ENCODE assay signal across 9 mouse cellular contexts in genomic region chr11:69196766-69197165, GRCm38 (mm10). TPM values are rescaled to one million over a fixed set of nuclear protein-coding genes. Genes with fewer than 3 reads are reported as not detected.
DNase-seq lines count a peak whose midpoint lies in the region; ATAC-seq and TF ChIP-seq lines count a peak whose summit lies in the region.
"Had no signal": no experiment of that assay in that cellular context is flagged by ENCODE, and none has a peak within 500 bp of the region (broad histone marks: within the 10 kb centered on the region; RNA-seq: fewer than 3 reads in every experiment).

No protein-coding gene starts in this region.

- H3K4me1 ChIP-seq in kidney, embryonic 14.5 days (ENCODE audit: control insufficient read depth, insufficient read depth, low read length), result no peaks in the 10 kb centered on the region
- no peaks in the 10 kb centered on the region for H3K4me1 ChIP-seq in kidney, adult 2 months (ENCODE audit: control insufficient read depth, insufficient read depth, low read length)
- H3K4me1 ChIP-seq in heart, embryonic 14.5 days (ENCODE audit: control insufficient read depth in 2 of 2, insufficient read depth in 2 of 2, low read length in 2 of 2), result peaks cover 6 to 14% of the 10 kb centered on the region in 2 experiments; a peak in 3 of 4 replicates
- peaks cover 11% of the 10 kb centered on the region; the same call in 1 of the 2 replicates for H3K4me1 ChIP-seq in limb, embryonic 15.5 days

- WGBS in kidney, embryonic 14.5 days, result 5% methylated on average over 5 of the region's 5 CpGs
- 11% methylated on average over 5 of the region's 5 CpGs for WGBS in kidney, adult 2 months
- 7% methylated on average over 5 of the region's 5 CpGs for WGBS in heart, embryonic 14.5 days
- WGBS in limb, embryonic 15.5 days, result 10% methylated on average over 5 of the region's 5 CpGs

- ATAC-seq in kidney, embryonic 14.5 days (ENCODE audit: low FRiP score, low TSS enrichment), result no peak
- no peak for ATAC-seq in heart, embryonic 14.5 days (ENCODE audit: insufficient number of reproducible peaks, insufficient read depth, low FRiP score, low read depth)
- no peak for ATAC-seq in limb, embryonic 15.5 days (ENCODE audit: insufficient number of reproducible peaks, low FRiP score, low TSS enrichment, low read depth)

- H3K27me3 ChIP-seq in kidney, embryonic 14.5 days (ENCODE audit: control insufficient read depth, insufficient read depth, low read length), result peaks cover 29% of the 10 kb centered on the region
- no peaks in the 10 kb centered on the region for H3K27me3 ChIP-seq in kidney, adult 2 months (replicated peaks; ENCODE audit: control insufficient read depth, insufficient read depth, low read length)
- peaks cover 23% of the 10 kb centered on the region for H3K27me3 ChIP-seq in heart, embryonic 14.5 days (ENCODE audit: control insufficient read depth, insufficient read depth, low read length)
- H3K27me3 ChIP-seq in limb, embryonic 15.5 days, result peaks cover 32% of the 10 kb centered on the region

- H3K36me3 ChIP-seq in kidney, embryonic 14.5 days (ENCODE audit: control insufficient read depth, insufficient read depth, low read length), result no peaks in the 10 kb centered on the region
- no peaks in the 10 kb centered on the region for H3K36me3 ChIP-seq in kidney, adult 2 months (ENCODE audit: control insufficient read depth, insufficient read depth, low read length)
- H3K36me3 ChIP-seq in heart, embryonic 14.5 days (ENCODE audit: control insufficient read depth, insufficient read depth, low read length), result no peaks in the 10 kb centered on the region
- no peaks in the 10 kb centered on the region for H3K36me3 ChIP-seq in limb, embryonic 15.5 days

- DNase-seq in kidney, adult 2 months, result no peak
- DNase-seq in brain, adult 2 months (ENCODE audit: low read depth, low spot score), result peak; percentile 73
- DNase-seq in ovary, postnatal 36 days (ENCODE audit: low spot score), result no peak
- DNase-seq in gastrocnemius, postnatal 4 days (ENCODE audit: low spot score in 2 of 2), result no peak
- DNase-seq in adrenal gland, adult 8-10 months, result no peak

- no peaks in the 10 kb centered on the region for H3K9me3 ChIP-seq in kidney, embryonic 14.5 days (ENCODE audit: control insufficient read depth, low read length)
- H3K9me3 ChIP-seq in heart, embryonic 14.5 days (ENCODE audit: control insufficient read depth, low read length), result no peaks in the 10 kb centered on the region
- H3K9me3 ChIP-seq in limb, embryonic 15.5 days, result no peaks in the 10 kb centered on the region

- no peak; the same call in 1 of the 2 replicates for TF ChIP-seq CTCF in kidney, adult 2 months (conservative IDR thresholded peaks at IDR 0.05; ENCODE audit: insufficient read depth, insufficient read length, low read depth, low read length)

- no peak for TF ChIP-seq POLR2A in kidney, adult 2 months (IDR thresholded peaks at IDR 0.05; ENCODE audit: low read depth, low read length)

- H3K27ac ChIP-seq in kidney, embryonic 14.5 days (ENCODE audit: low read depth, low read length), result no peak overlapping the region
- no peak overlapping the region for H3K27ac ChIP-seq in kidney, adult 2 months (ENCODE audit: insufficient read depth, low read depth, low read length)
- H3K27ac ChIP-seq in heart, embryonic 14.5 days (replicated peaks in 1 of 2; ENCODE audit: control insufficient read depth in 1 of 2, insufficient read depth in 1 of 2, low read depth in 2 of 2, low read length in 2 of 2), result no peak overlapping the region
- no peak overlapping the region for H3K27ac ChIP-seq in limb, embryonic 15.5 days

- H3K4me2 ChIP-seq in kidney, embryonic 14.5 days (replicated peaks; ENCODE audit: low read depth, low read length), result peak overlapping the region; percentile 33
- peak overlapping the region; percentile 63 for H3K4me2 ChIP-seq in heart, embryonic 14.5 days (ENCODE audit: low read length)
- H3K4me2 ChIP-seq in limb, embryonic 15.5 days, result peak overlapping the region; percentile 41

- no peak overlapping the region; the same call in 1 of the 2 replicates for H3K4me3 ChIP-seq in kidney, embryonic 14.5 days (ENCODE audit: low read length)
- no peak overlapping the region for H3K4me3 ChIP-seq in kidney, adult 2 months (ENCODE audit: insufficient read depth, low read depth, low read length)
- H3K4me3 ChIP-seq in heart, embryonic 14.5 days (ENCODE audit: control insufficient read depth in 1 of 2, insufficient read depth in 1 of 2, low read depth in 1 of 2, low read length in 2 of 2), result peak overlapping the region in 1 of 2 experiments; percentile 25; a peak in 2 of 4 replicates
- H3K4me3 ChIP-seq in limb, embryonic 15.5 days, result no peak overlapping the region

- no peak overlapping the region for H3K9ac ChIP-seq in kidney, embryonic 14.5 days (ENCODE audit: low read depth, low read length)
- peak overlapping the region; percentile 55; the same call in 1 of the 2 replicates for H3K9ac ChIP-seq in heart, embryonic 14.5 days (ENCODE audit: low read length)
- H3K9ac ChIP-seq in limb, embryonic 15.5 days, result no peak overlapping the region

RNA-seq across cellular contexts. Expression of gene Alox8, which starts 0.9 kb away (rescaled TPM):
- 0.24 and 0.36 TPM in 2 replicates for polyA plus RNA-seq in kidney, embryonic 14.5 days (2014; fragmentation: Nextera tagmentation; extraction: Ambion mirVana)
- 0.05 and 0.08 TPM in 2 replicates for polyA plus RNA-seq in kidney, adult 2 months (2012; rRNA removed)
- polyA plus RNA-seq in heart, embryonic 14.5 days (2014; fragmentation: Nextera tagmentation; extraction: Ambion mirVana), result 1.3 and 2.7 TPM in 2 replicates
- 0.12 and 0.20 TPM in 2 replicates for polyA plus RNA-seq in limb, embryonic 15.5 days (2015; fragmentation: Nextera tagmentation; extraction: Ambion mirVana)
- not detected for total RNA-seq in gastrocnemius, postnatal 4 days (2021)
- total RNA-seq in adrenal gland, adult 8-10 months (2022), result not detected
- polyA plus RNA-seq: large intestine, adult 2 months had no signal

RNA-seq across cellular contexts. Expression of gene Alox12b, which starts 40.0 kb away (rescaled TPM):
- polyA plus RNA-seq in kidney, embryonic 14.5 days (2014; fragmentation: Nextera tagmentation; extraction: Ambion mirVana), result 0.23 and 0.28 TPM in 2 replicates
- polyA plus RNA-seq in kidney, adult 2 months (2012; rRNA removed), result 0.27 TPM in 2 replicates
- polyA plus RNA-seq in heart, embryonic 14.5 days (2014; fragmentation: Nextera tagmentation; extraction: Ambion mirVana), result not detected in 2 replicates
- polyA plus RNA-seq in limb, embryonic 15.5 days (2015; fragmentation: Nextera tagmentation; extraction: Ambion mirVana), result 53.5 and 60.5 TPM in 2 replicates
- not detected for total RNA-seq in gastrocnemius, postnatal 4 days (2021)
- total RNA-seq in adrenal gland, adult 8-10 months (2022), result not detected

RNA-seq across cellular contexts. Expression of gene Gucy2e, which starts 40.1 kb away (rescaled TPM):
- 0.07 and 0.11 TPM in 2 replicates for polyA plus RNA-seq in kidney, embryonic 14.5 days (2014; fragmentation: Nextera tagmentation; extraction: Ambion mirVana)
- polyA plus RNA-seq in kidney, adult 2 months (2012; rRNA removed), result 0.02 TPM in 1 of 2 replicates, not detected in the other
- 0.08 and 0.12 TPM in 2 replicates for polyA plus RNA-seq in heart, embryonic 14.5 days (2014; fragmentation: Nextera tagmentation; extraction: Ambion mirVana)
- 0.22 TPM in 1 of 2 replicates, not detected in the other for polyA plus RNA-seq in limb, embryonic 15.5 days (2015; fragmentation: Nextera tagmentation; extraction: Ambion mirVana)
- total RNA-seq in gastrocnemius, postnatal 4 days (2021), result not detected
- not detected for total RNA-seq in adrenal gland, adult 8-10 months (2022)
- polyA plus RNA-seq: large intestine, adult 2 months had no signal

Comparison
In these comparisons a context has a peak if more than half of its experiments do, and no peak if none do; other contexts are left out.
1. RNA of gene Alox12b, which starts 40.0 kb away (polyA plus RNA-seq): 53.5 to 60.5 TPM in limb, embryonic 15.5 days; 0.23 to 0.28 TPM in kidney, embryonic 14.5 days, 0.27 TPM in kidney, adult 2 months and not detected in heart, embryonic 14.5 days; every median in the first group is over 10 times any median in the second.
2. Peak in every context shown above with its lines, with median percentiles within 50 percentile points of each other: H3K4me2 ChIP-seq.